Mouse (Mus musculus) G1E-ER4 (cell line): ENCODE data around the gene Plin5. TPM values are rescaled to one million over a fixed set of nuclear protein-coding genes. Genes with fewer than 3 reads are reported as not detected.

Source experiments
- GATA1 ChIP-seq: IDR thresholded peaks from one replicate; pipeline ENCODE4 v1.8.0; 2012; ENCODE audit warnings: low read length, inconsistent platforms
- polyA plus RNA-seq: library from polyadenylated mRNA; stranded (reverse); fragments of >175 nt; gene quantifications from 2 replicates; pipeline ENCODE4 v1.2.3, GENCODE M21; 2012

The Plin5 gene
- polyA plus RNA-seq, 1 experiment = not detected

- TF ChIP-seq GATA1 = no peak
These were observed 55.3 kb downstream of the Plin5 start for GRCm38 (mm10) chr17:56062081-56062480.

Other genes with a start within 250 kb of the Plin5 start
- gene Zfp119a, start 238.7 kb downstream of the Plin5 start, polyA plus RNA-seq = 0.19 and 0.22 TPM in 2 replicates
- gene Zfp959, start 225.5 kb downstream of the Plin5 start, polyA plus RNA-seq = 1.4 and 2.0 TPM in 2 replicates
- 0.16 and 0.28 TPM in 2 replicates for gene Zfp119b, start 168.1 kb downstream of the Plin5 start, polyA plus RNA-seq
- 0.12 and 0.22 TPM in 2 replicates for gene Ebi3, start 165.0 kb downstream of the Plin5 start, polyA plus RNA-seq
- 35.7 and 46.0 TPM in 2 replicates for gene Yju2, start 158.5 kb downstream of the Plin5 start, polyA plus RNA-seq
- 0.13 and 0.19 TPM in 2 replicates for gene Shd, start 147.1 kb downstream of the Plin5 start, polyA plus RNA-seq
- gene Fsd1, start 131.1 kb downstream of the Plin5 start, polyA plus RNA-seq = not detected in 2 replicates
- gene Stap2, start 112.0 kb downstream of the Plin5 start, polyA plus RNA-seq = 0.06 and 0.08 TPM in 2 replicates
- gene Mpnd, start 111.9 kb downstream of the Plin5 start, polyA plus RNA-seq = 30.8 and 37.9 TPM in 2 replicates
- 73.8 and 78.3 TPM in 2 replicates for gene Sh3gl1, start 81.0 kb downstream of the Plin5 start, polyA plus RNA-seq
- 95.0 and 102 TPM in 2 replicates for gene Chaf1a, start 77.2 kb downstream of the Plin5 start, polyA plus RNA-seq
- 34.7 and 37.8 TPM in 2 replicates for gene Ubxn6, start 42.6 kb downstream of the Plin5 start, polyA plus RNA-seq
- gene Hdgfl2, start 38.0 kb downstream of the Plin5 start, polyA plus RNA-seq = 208 and 276 TPM in 2 replicates
- gene Plin4, start 7.8 kb downstream of the Plin5 start, polyA plus RNA-seq = not detected in 2 replicates
- gene Lrg1, start 4.4 kb upstream of the Plin5 start, polyA plus RNA-seq = not detected in 2 replicates
- 0.70 and 0.81 TPM in 2 replicates for gene Sema6b, start 22.7 kb upstream of the Plin5 start, polyA plus RNA-seq
- gene Tnfaip8l1, start 44.9 kb upstream of the Plin5 start, polyA plus RNA-seq = 0.81 and 1.2 TPM in 2 replicates
- 36.2 and 42.7 TPM in 2 replicates for gene Mydgf, start 66.3 kb upstream of the Plin5 start, polyA plus RNA-seq
- 54.7 and 60.0 TPM in 2 replicates for gene Dpp9, start 101.3 kb upstream of the Plin5 start, polyA plus RNA-seq
- 20.8 and 21.5 TPM in 2 replicates for gene Fem1a, start 139.2 kb upstream of the Plin5 start, polyA plus RNA-seq
- 6.3 and 7.7 TPM in 2 replicates for gene Ticam1, start 159.2 kb upstream of the Plin5 start, polyA plus RNA-seq
- gene Plin3, start 175.3 kb upstream of the Plin5 start, polyA plus RNA-seq = 7.3 and 7.9 TPM in 2 replicates
- not detected in 2 replicates for gene Arrdc5, start 182.7 kb upstream of the Plin5 start, polyA plus RNA-seq
- gene Uhrf1, start 185.7 kb upstream of the Plin5 start, polyA plus RNA-seq = 122 and 123 TPM in 2 replicates
- gene Kdm4b, start 208.5 kb upstream of the Plin5 start, polyA plus RNA-seq = 33.0 and 37.9 TPM in 2 replicates